ENCODE assay signal across 8 mouse cellular contexts in the genomic region with DNA sequence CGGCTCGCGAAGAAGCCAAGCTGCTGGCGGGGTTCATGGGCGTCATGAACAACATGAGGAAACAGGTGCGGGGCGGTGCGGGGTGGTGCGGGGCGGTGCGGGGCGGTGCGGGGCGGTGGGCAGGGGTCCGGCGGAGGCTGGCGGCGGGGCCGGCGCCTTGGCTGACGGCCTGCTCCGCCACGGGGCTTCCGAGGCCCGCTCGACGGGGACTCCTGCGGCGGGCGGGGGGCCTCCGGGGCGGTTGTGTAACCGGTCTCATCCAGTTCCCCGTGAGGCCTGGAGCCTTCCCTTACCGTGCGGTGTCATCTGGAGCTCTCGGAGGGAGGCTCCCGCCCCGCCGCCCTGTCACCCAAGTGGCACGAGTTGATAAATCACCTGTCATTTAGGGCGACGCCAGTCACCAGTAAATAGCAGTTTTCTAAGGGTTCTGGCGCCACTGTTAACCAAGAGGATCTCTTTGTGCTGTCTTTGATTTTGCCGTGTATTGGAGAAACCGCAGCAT. TPM values are rescaled to one million over a fixed set of nuclear protein-coding genes. Genes with fewer than 3 reads are reported as not detected.
DNase-seq lines count a peak whose midpoint lies in the region; ATAC-seq and TF ChIP-seq lines count a peak whose summit lies in the region.

No protein-coding gene starts in this region.

- peak overlapping the region; percentile 86 for H3K9ac ChIP-seq in forebrain, embryonic 15.5 days (replicated peaks)
- peak overlapping the region; percentile 87 for H3K9ac ChIP-seq in lung, embryonic 14.5 days

- H3K4me1 ChIP-seq in G1E (ENCODE audit: insufficient read depth, low read depth, low read length), result peaks cover 15% of the 10 kb centered on the region
- peaks cover 36% of the 10 kb centered on the region for H3K4me1 ChIP-seq in forebrain, embryonic 15.5 days
- no peaks in the 10 kb centered on the region for H3K4me1 ChIP-seq in lung, embryonic 14.5 days (ENCODE audit: insufficient read depth)
- H3K4me1 ChIP-seq in olfactory bulb, adult 2 months (ENCODE audit: control insufficient read depth, insufficient read depth, low read length), result no peaks in the 10 kb centered on the region; the same call in 1 of the 2 replicates

- TF ChIP-seq CTCF in G1E (IDR thresholded peaks at IDR 0.05; ENCODE audit: low read depth, low read length), result no peak
- TF ChIP-seq CTCF in lung, embryonic 14.5 days (IDR thresholded peaks at IDR 0.05; ENCODE audit: low read depth), result no peak
- no peak for TF ChIP-seq CTCF in olfactory bulb, adult 2 months (IDR thresholded peaks at IDR 0.05; ENCODE audit: insufficient read depth, low read depth, low read length)

- peak; percentile 63 for DNase-seq in G1E (ENCODE audit: low spot score)
- DNase-seq in cerebellum, adult 11 months, result peak; percentile 66
- peak; percentile 75 for DNase-seq in heart, postnatal 4 days
- DNase-seq in layer of hippocampus, adult 8-10 months (ENCODE audit: low spot score in 2 of 2), result peak; percentile 48 to 49
- peak; percentile 66 for DNase-seq in lung, embryonic 14.5 days
- DNase-seq in thymus, adult 18-20 months, result peak; percentile 21 to 32

- H3K36me3 ChIP-seq in G1E (replicated peaks), result peaks cover 7% of the 10 kb centered on the region
- no peaks in the 10 kb centered on the region for H3K36me3 ChIP-seq in forebrain, embryonic 15.5 days
- H3K36me3 ChIP-seq in lung, embryonic 14.5 days (ENCODE audit: insufficient read depth), result no peaks in the 10 kb centered on the region

- H3K4me3 ChIP-seq in G1E (ENCODE audit: low read depth, low read length), result peak overlapping the region; percentile 80
- peak overlapping the region; percentile 77 for H3K4me3 ChIP-seq in forebrain, embryonic 15.5 days
- H3K4me3 ChIP-seq in lung, embryonic 14.5 days (ENCODE audit: low read depth, low read length), result peak overlapping the region; percentile 81
- peak overlapping the region; percentile 64 for H3K4me3 ChIP-seq in olfactory bulb, adult 2 months (ENCODE audit: insufficient read depth, low read depth, low read length)

- H3K4me2 ChIP-seq in forebrain, embryonic 15.5 days (replicated peaks), result peak overlapping the region; percentile 45
- H3K4me2 ChIP-seq in lung, embryonic 14.5 days, result peak overlapping the region; percentile 81

- no peaks in the 10 kb centered on the region for H3K9me3 ChIP-seq in G1E (replicated peaks)
- no peaks in the 10 kb centered on the region for H3K9me3 ChIP-seq in forebrain, embryonic 15.5 days
- no peaks in the 10 kb centered on the region for H3K9me3 ChIP-seq in lung, embryonic 14.5 days (ENCODE audit: low read depth, low read length)

- under 1% methylated on average over 32 of the region's 46 CpGs for WGBS in forebrain, embryonic 15.5 days
- under 1% methylated on average over 29 of the region's 46 CpGs for WGBS in lung, embryonic 14.5 days
- under 1% methylated on average over 40 of the region's 46 CpGs for WGBS in olfactory bulb, adult 2 months

- peaks cover 2% of the 10 kb centered on the region; the same call in 1 of the 2 replicates for H3K27me3 ChIP-seq in G1E (ENCODE audit: insufficient read depth, low read length)
- no peaks in the 10 kb centered on the region for H3K27me3 ChIP-seq in forebrain, embryonic 15.5 days
- 0 out of 2 replicates have a peak, but pooled peaks cover under 1% of the 10 kb centered on the region for H3K27me3 ChIP-seq in lung, embryonic 14.5 days (ENCODE audit: insufficient read depth, low read length)

- no peak for TF ChIP-seq POLR2A in olfactory bulb, adult 2 months (IDR thresholded peaks at IDR 0.05; ENCODE audit: insufficient read depth, low read depth, low read length)

- peak; percentile 70 for ATAC-seq in G1E (ENCODE audit: extremely low read depth, insufficient number of reproducible peaks, low FRiP score, poor library complexity, severe bottlenecking)
- ATAC-seq in forebrain, embryonic 15.5 days (replicated peaks), result peak; percentile 85
- ATAC-seq in lung, embryonic 14.5 days (ENCODE audit: insufficient read depth), result peak; percentile 87

- peak overlapping the region; percentile 97 for H3K27ac ChIP-seq in forebrain, embryonic 15.5 days (replicated peaks)
- peak overlapping the region; percentile 91 for H3K27ac ChIP-seq in lung, embryonic 14.5 days (ENCODE audit: low read depth)
- H3K27ac ChIP-seq in olfactory bulb, adult 2 months (ENCODE audit: insufficient read depth, low read depth, low read length), result peak overlapping the region; percentile 70

RNA-seq across cellular contexts. Expression of a gene that starts 0.5 kb away (rescaled TPM):
- 29.9 and 35.1 TPM in 2 replicates for total RNA-seq in G1E (2014; fragmentation: Nextera tagmentation)
- 24.3 and 27.5 TPM in 2 replicates for total RNA-seq in G1E (2017)
- polyA plus RNA-seq in G1E (2012), result 1.8 and 1.9 TPM in 2 replicates
- 196 and 205 TPM in 2 replicates for polyA plus RNA-seq in forebrain, embryonic 15.5 days (2015; fragmentation: Nextera tagmentation; extraction: Ambion mirVana)
- 10 to 100 TPM; 60.2 to 62.0 TPM for total RNA-seq in heart, postnatal 4 days (2021)
- 10 to 100 TPM; 82.7 to 95.7 (median 93.3) TPM for total RNA-seq in layer of hippocampus, adult 8-10 months (2022)
- 44.3 and 46.3 TPM in 2 replicates for polyA plus RNA-seq in lung, embryonic 14.5 days (2014; fragmentation: Nextera tagmentation; extraction: Ambion mirVana)
- not detected in 2 replicates for polyA plus RNA-seq in olfactory bulb, adult 2 months (2012; ENCODE audit: insufficient read depth, insufficient read length, low replicate concordance, missing spikeins)

Comparison
In these comparisons a context has a peak if more than half of its experiments do, and no peak if none do; other contexts are left out.
1. Peak in every context shown above with its lines: DNase-seq, ATAC-seq, H3K4me3 ChIP-seq and H3K27ac ChIP-seq.
2. RNA of a gene that starts 0.5 kb away (polyA plus RNA-seq): 196 to 205 TPM in forebrain, embryonic 15.5 days and 44.3 to 46.3 TPM in lung, embryonic 14.5 days; 1.8 to 1.9 TPM in G1E and not detected in olfactory bulb, adult 2 months; every median in the first group is over 10 times any median in the second.